Mouse (Mus musculus) CH12.LX (cell line): ENCODE measurements at regions not wholly inside any gene's neighbourhood (a gene's known extent, or its start where the extent isn't known, plus 50 kb on each side); places are given as distances from the start of the nearest gene placed in this dataset.

Source experiments
- DNase-seq: peaks from one replicate; pipeline ENCODE4 v3.0.0-alpha.2; 2013; ENCODE audit errors: extremely low read depth
- H3K27ac ChIP-seq: 2 replicates; pipeline ENCODE4 v1.5.1; 2012; ENCODE audit warnings: low read depth, mild to moderate bottlenecking, control low read depth, moderate library complexity; ENCODE audit not compliant: insufficient read depth
- H3K27me3 ChIP-seq: replicated peaks from 2 replicates; pipeline ENCODE3; 2012; ENCODE audit warnings: inconsistent platforms
- H3K36me3 ChIP-seq, 2 experiments: replicated peaks in 1 of 2; 2 replicates each; pipeline versions ENCODE3 to v1.6.1; 2012; ENCODE audit warnings: inconsistent platforms in 1 of 2, low read length in 1 of 2, mild to moderate bottlenecking in 1 of 2, mixed read lengths in 1 of 2, moderate library complexity in 1 of 2; ENCODE audit not compliant: control insufficient read depth in 1 of 2, insufficient read depth in 1 of 2
- H3K4me1 ChIP-seq, 2 experiments: 2 replicates each; pipeline ENCODE4 v1.6.1; 2012; ENCODE audit warnings: inconsistent platforms in 1 of 2, moderate library complexity in 1 of 2; ENCODE audit not compliant: insufficient read depth in 2 of 2, control insufficient read depth in 1 of 2
- H3K4me2 ChIP-seq: 2 replicates; pipeline ENCODE4 v1.6.1; 2012; ENCODE audit warnings: low read depth, mild to moderate bottlenecking, control low read depth; ENCODE audit not compliant: poor library complexity, insufficient read depth, severe bottlenecking
- H3K4me3 ChIP-seq, 3 experiments: fragments of 150-350 bp in 1 of 3; sonication (generic) in 1 of 3; replicated peaks in 1 of 3; 2 replicates each; pipeline versions ENCODE3 to v1.5.1; 2011 to 2012; ENCODE audit warnings: low read depth in 2 of 3, low read length in 2 of 3, mild to moderate bottlenecking in 2 of 3, moderate library complexity in 2 of 3, control low read depth in 1 of 3, improper control_type of control experiment in 1 of 3, inconsistent platforms in 1 of 3, mixed read lengths in 1 of 3; ENCODE audit not compliant: poor library complexity in 1 of 3
- H3K79me2 ChIP-seq: replicated peaks from 2 replicates; pipeline ENCODE4 v1.6.1; 2012; ENCODE audit warnings: mild to moderate bottlenecking, moderate library complexity; ENCODE audit not compliant: control insufficient read depth, poor library complexity, insufficient read depth, severe bottlenecking; ENCODE audit errors: extremely low read depth
- H3K9ac ChIP-seq: 2 replicates; pipeline ENCODE4 v1.6.1; 2012; ENCODE audit warnings: low read depth, mild to moderate bottlenecking, control low read depth, moderate library complexity; ENCODE audit not compliant: insufficient read depth
- H3K9me3 ChIP-seq: replicated peaks from 2 replicates; pipeline ENCODE3; 2012; ENCODE audit warnings: low read length, inconsistent platforms, mixed read lengths
- BHLHE40 ChIP-seq: IDR thresholded peaks from 2 replicates; pipeline ENCODE4 v1.6.1; 2011; ENCODE audit warnings: mild to moderate bottlenecking, low read depth, low read length, improper control_type of control experiment
- CHD1 ChIP-seq: IDR thresholded peaks from 2 replicates; pipeline ENCODE4 v1.6.1; 2012; ENCODE audit warnings: low read depth, low read length, improper control_type of control experiment, inconsistent platforms
- CHD2 ChIP-seq: IDR thresholded peaks from 2 replicates; pipeline ENCODE4 v1.6.1; 2011; ENCODE audit warnings: low read length, improper control_type of control experiment
- CTCF ChIP-seq, 2 experiments: IDR thresholded peaks in 1 of 2; conservative IDR thresholded peaks in 1 of 2; 2 replicates each; pipeline ENCODE4 v1.5.1; 2011 to 2012; ENCODE audit warnings: low read depth in 2 of 2, low read length in 2 of 2, improper control_type of control experiment in 1 of 2, inconsistent platforms in 1 of 2, mild to moderate bottlenecking in 1 of 2, moderate library complexity in 1 of 2
- ELF1 ChIP-seq: IDR thresholded peaks from 2 replicates; pipeline ENCODE4 v1.6.1; 2014; ENCODE audit warnings: low read depth, mild to moderate bottlenecking, inconsistent platforms, low read length, improper control_type of control experiment
- EP300 ChIP-seq: IDR thresholded peaks from 2 replicates; pipeline ENCODE4 v1.6.1; 2011; ENCODE audit warnings: low read length, improper control_type of control experiment
- ETS1 ChIP-seq: conservative IDR thresholded peaks from 2 replicates; pipeline ENCODE4 v1.6.1; 2012; ENCODE audit warnings: low read depth, mild to moderate bottlenecking, inconsistent platforms, low read length, improper control_type of control experiment, moderate library complexity
- GABPA ChIP-seq: IDR thresholded peaks from 2 replicates; pipeline ENCODE4 v1.6.1; 2012; ENCODE audit warnings: low read depth, low read length, improper control_type of control experiment, inconsistent platforms; ENCODE audit not compliant: insufficient replicate concordance
- HCFC1 ChIP-seq: IDR thresholded peaks from 2 replicates; pipeline ENCODE4 v1.6.1; 2012; ENCODE audit warnings: low read depth, mild to moderate bottlenecking, inconsistent platforms, low read length, improper control_type of control experiment
- IRF4 ChIP-seq: IDR thresholded peaks from 2 replicates; pipeline ENCODE4 v1.6.1; 2014; ENCODE audit warnings: low read depth, mild to moderate bottlenecking, inconsistent platforms, low read length, improper control_type of control experiment
- JUN ChIP-seq: IDR thresholded peaks from 2 replicates; pipeline ENCODE4 v1.6.1; 2011; ENCODE audit warnings: low read depth, mild to moderate bottlenecking, low read length, improper control_type of control experiment, moderate library complexity; ENCODE audit not compliant: insufficient read depth
- JUND ChIP-seq: conservative IDR thresholded peaks from 2 replicates; pipeline ENCODE4 v1.6.1; 2011; ENCODE audit warnings: low read depth, low read length, improper control_type of control experiment
- MAFK ChIP-seq: IDR thresholded peaks from 2 replicates; pipeline ENCODE4 v1.6.1; 2011; ENCODE audit warnings: low read length, improper control_type of control experiment; ENCODE audit not compliant: insufficient replicate concordance
- MAX ChIP-seq: IDR thresholded peaks from 2 replicates; pipeline ENCODE4 v1.6.1; 2011; ENCODE audit warnings: low read length, improper control_type of control experiment
- MEF2A ChIP-seq: IDR thresholded peaks from 2 replicates; pipeline ENCODE4 v1.6.1; 2014; ENCODE audit warnings: low read depth, mild to moderate bottlenecking, inconsistent platforms, low read length, improper control_type of control experiment, borderline replicate concordance
- MXI1 ChIP-seq: IDR thresholded peaks from 2 replicates; pipeline ENCODE4 v1.6.1; 2011; ENCODE audit warnings: mild to moderate bottlenecking, low read depth, low read length, improper control_type of control experiment
- NELFE ChIP-seq: IDR thresholded peaks from 2 replicates; pipeline ENCODE4 v1.6.1; 2011; ENCODE audit warnings: low read depth, low read length, improper control_type of control experiment
- NRF1 ChIP-seq: IDR thresholded peaks from 2 replicates; pipeline ENCODE4 v1.6.1; 2014; ENCODE audit warnings: low read depth, mild to moderate bottlenecking, inconsistent platforms, low read length, improper control_type of control experiment, moderate library complexity
- PAX5 ChIP-seq: IDR thresholded peaks from 2 replicates; pipeline ENCODE4 v1.6.1; 2012; ENCODE audit warnings: low read length, inconsistent platforms, mixed read lengths
- POLR2A ChIP-seq: IDR thresholded peaks from 2 replicates; pipeline ENCODE4 v1.6.1; 2011; ENCODE audit warnings: low read depth, mild to moderate bottlenecking, improper control_type of control experiment, low read length
- POLR2AphosphoS2 ChIP-seq: IDR thresholded peaks from 2 replicates; pipeline ENCODE4 v1.6.1; 2011; ENCODE audit warnings: low read depth, low read length, improper control_type of control experiment
- RAD21 ChIP-seq: IDR thresholded peaks from 2 replicates; pipeline ENCODE4 v1.6.1; 2011; ENCODE audit warnings: low read depth, mild to moderate bottlenecking, low read length, improper control_type of control experiment, moderate library complexity
- RCOR1 ChIP-seq: conservative IDR thresholded peaks from 2 replicates; pipeline ENCODE4 v1.6.1; 2012; ENCODE audit warnings: low read depth, mild to moderate bottlenecking, inconsistent platforms, low read length, improper control_type of control experiment
- SIN3A ChIP-seq: IDR thresholded peaks from 2 replicates; pipeline ENCODE4 v1.6.1; 2012; ENCODE audit warnings: low read length, improper control_type of control experiment, inconsistent platforms
- TBP ChIP-seq: conservative IDR thresholded peaks from 2 replicates; pipeline ENCODE4 v1.6.1; 2011; ENCODE audit warnings: low read depth, low read length, improper control_type of control experiment
- UBTF ChIP-seq: IDR thresholded peaks from 2 replicates; pipeline ENCODE4 v1.6.1; 2012; ENCODE audit warnings: low read depth, mild to moderate bottlenecking, inconsistent platforms, low read length, improper control_type of control experiment, moderate library complexity
- USF1 ChIP-seq: IDR thresholded peaks from 2 replicates; pipeline ENCODE4 v1.6.1; 2014; ENCODE audit warnings: low read depth, mild to moderate bottlenecking, inconsistent platforms, low read length, improper control_type of control experiment
- USF2 ChIP-seq: conservative IDR thresholded peaks from 2 replicates; pipeline ENCODE4 v1.6.1; 2011; ENCODE audit warnings: low read depth, low read length, improper control_type of control experiment
- ZKSCAN1 ChIP-seq: IDR thresholded peaks from 2 replicates; pipeline ENCODE4 v1.6.1; 2012; ENCODE audit warnings: low read depth, inconsistent platforms, low read length, improper control_type of control experiment, borderline replicate concordance
- dilution Hi-C: fragments of 300-500 bp; cut with MboI; formaldehyde crosslinking; loops from 2 replicates; pipeline ENCODE4 v1.14.3; 2020; ENCODE audit warnings: low sequenced_read_pairs; ENCODE audit not compliant: extremely low pct_unique_long_range_greater_than_20kb, extremely low pct_ligation_motif_present
- in situ Hi-C: fragments of 300-500 bp; cut with MboI; formaldehyde crosslinking; loops from 3 replicates; pipeline ENCODE4 v1.14.3; 2019; ENCODE audit warnings: low sequenced_read_pairs, low pct_ligation_motif_present, low pct_unique_long_range_greater_than_20kb, mixed read lengths

- TF ChIP-seq JUND (no peak), RCOR1 (no peak), POLR2A (no peak), MAX (no peak), MXI1 (no peak), BHLHE40 (no peak), PAX5 (no peak), CTCF (conservative IDR thresholded peaks at IDR 0.05 in 1 of 2, IDR thresholded peaks at IDR 0.05 in 1 of 2; ENCODE audit: low read depth in 2 of 2, low read length in 2 of 2) (no peak), MEF2A (no peak), CHD1 (no peak), SIN3A (no peak), HCFC1 (no peak), RAD21 (no peak), ETS1 (no peak), TBP (no peak)
- dilution Hi-C loops = no loop called here
- Histone ChIP-seq H3K79me2 (no peaks in the 10 kb centered on the region), H3K4me2 (no peak overlapping the region), H3K9ac (no peak overlapping the region), H3K9me3 (peaks cover 5% of the 10 kb centered on the region), H3K27ac (no peak overlapping the region), H3K4me3 (no peak overlapping the region), H3K4me1 (peaks cover 0 to 7% of the 10 kb centered on the region in 2 experiments; a peak in 1 of 4 replicates), H3K27me3 (no peaks in the 10 kb centered on the region), H3K36me3 (no peaks in the 10 kb centered on the region)
- in situ Hi-C loops = loop anchor here (5.0 kb wide), 1 partner anchor 38 kb away; no protein-coding TSS in a partner anchor
- DNase-seq = peak; percentile 53
Observed at GRCm38 (mm10) chr17:74920056-74920455, 85.3 kb upstream of the Ltbp1 start.

- Histone ChIP-seq H3K4me3 (no peak overlapping the region), H3K36me3 (no peaks in the 10 kb centered on the region), H3K27ac (no peak overlapping the region), H3K9me3 (peaks cover 5% of the 10 kb centered on the region), H3K79me2 (no peaks in the 10 kb centered on the region), H3K4me1 (peaks cover 0 to 7% of the 10 kb centered on the region in 2 experiments; a peak in 1 of 4 replicates), H3K4me2 (no peak overlapping the region), H3K9ac (no peak overlapping the region), H3K27me3 (no peaks in the 10 kb centered on the region)
- no peak for TF ChIP-seq POLR2AphosphoS2
- no peak for TF ChIP-seq CTCF (conservative IDR thresholded peaks at IDR 0.05 in 1 of 2, IDR thresholded peaks at IDR 0.05 in 1 of 2; ENCODE audit: low read depth in 2 of 2, low read length in 2 of 2)
- TF ChIP-seq IRF4 = no peak
- no peak for TF ChIP-seq EP300
- no peak for TF ChIP-seq ZKSCAN1
- no peak for TF ChIP-seq GABPA
- no peak for TF ChIP-seq ELF1
- no peak for TF ChIP-seq SIN3A
- TF ChIP-seq UBTF = no peak
- no peak for TF ChIP-seq USF1
- no peak for TF ChIP-seq PAX5
- TF ChIP-seq JUN = no peak
- no peak for TF ChIP-seq CHD2
- TF ChIP-seq MAFK = no peak
- no peak for TF ChIP-seq NELFE
- no peak for TF ChIP-seq USF2
- no peak for TF ChIP-seq NRF1
- TF ChIP-seq CHD1 = no peak
- TF ChIP-seq JUND = no peak
- no peak for DNase-seq
- dilution Hi-C loops = no loop called here
- in situ Hi-C loops = loop anchor here (5.0 kb wide), 1 partner anchor 39 kb away; no protein-coding TSS in a partner anchor
Observed at GRCm38 (mm10) chr17:74921413-74921812, 84.0 kb upstream of the Ltbp1 start.
